Mouse (Mus musculus) embryo, embryonic 10 days (tissue): ENCODE measurements around the gene Crp.

ENCODE experiments used
- DNase-seq: peaks from one replicate; pipeline ENCODE4 v3.0.0-alpha.2; 2015; ENCODE audit warnings: low spot score

Crp gene

GRCm38 (mm10) chr1:172697844-172698243, at the start of gene Crp:
Crp (plus strand) TSS chr1:172698055.
- DNase-seq: no peak

- DNase-seq: no peak
Measured at GRCm38 (mm10) chr1:172649396-172649795, 48.5 kb upstream of the Crp start.

- DNase-seq: peak; percentile 40
Measured at GRCm38 (mm10) chr1:172650519-172651287, 47.2 kb upstream of the Crp start.

GRCm38 (mm10) chr1:172651288-172651987, 46.4 kb upstream of the Crp start:
- DNase-seq: no peak

- no peak for DNase-seq
Measured at GRCm38 (mm10) chr1:172652040-172652662, 45.7 kb upstream of the Crp start.

GRCm38 (mm10) chr1:172653900-172654299, 44.0 kb upstream of the Crp start:
- no peak for DNase-seq

GRCm38 (mm10) chr1:172657266-172657665, 40.6 kb upstream of the Crp start:
- no peak for DNase-seq

- DNase-seq: no peak
Measured at GRCm38 (mm10) chr1:172659688-172660087, 38.2 kb upstream of the Crp start.

GRCm38 (mm10) chr1:172665457-172665856, 32.4 kb upstream of the Crp start:
- DNase-seq: no peak

GRCm38 (mm10) chr1:172667597-172667996, 30.3 kb upstream of the Crp start:
- DNase-seq: no peak

GRCm38 (mm10) chr1:172670716-172671115, 27.1 kb upstream of the Crp start:
- no peak for DNase-seq

GRCm38 (mm10) chr1:172680742-172681141, 17.1 kb upstream of the Crp start:
- no peak for DNase-seq

- DNase-seq: no peak
Measured at GRCm38 (mm10) chr1:172683551-172683950, 14.3 kb upstream of the Crp start.

- DNase-seq: no peak
Measured at GRCm38 (mm10) chr1:172683957-172684356, 13.9 kb upstream of the Crp start.

- no peak for DNase-seq
Measured at GRCm38 (mm10) chr1:172685178-172685577, 12.7 kb upstream of the Crp start.

- no peak for DNase-seq
Measured at GRCm38 (mm10) chr1:172697422-172697821, 433 bp upstream of the Crp start.

- no peak for DNase-seq
Measured at GRCm38 (mm10) chr1:172700814-172701213, 3.0 kb downstream of the Crp start.

GRCm38 (mm10) chr1:172701381-172701780, 3.5 kb downstream of the Crp start:
- no peak for DNase-seq

- no peak for DNase-seq
Measured at GRCm38 (mm10) chr1:172701901-172702300, 4.0 kb downstream of the Crp start.

- peak; percentile 31 for DNase-seq
Measured at GRCm38 (mm10) chr1:172704769-172705168, 6.9 kb downstream of the Crp start.

GRCm38 (mm10) chr1:172706243-172706642, 8.4 kb downstream of the Crp start:
- no peak for DNase-seq

- DNase-seq: no peak
Measured at GRCm38 (mm10) chr1:172709788-172710350, 12.0 kb downstream of the Crp start.

GRCm38 (mm10) chr1:172711396-172711795, 13.5 kb downstream of the Crp start:
- no peak for DNase-seq
